Mouse (Mus musculus): Measurements from ENCODE around the gene Ptov1.

Ptov1 gene

GRCm38 (mm10) chr7:44814952-44815553 is 54.5 kb downstream of the Ptov1 start:
- no peak for DNase-seq (ENCODE audit: low read depth)

- peak; percentile 37 for DNase-seq (ENCODE audit: low read depth)
Measured at GRCm38 (mm10) chr7:44814423-44814822, 55.2 kb downstream of the Ptov1 start.

- DNase-seq (ENCODE audit: low read depth), result no peak
Measured at GRCm38 (mm10) chr7:44813985-44814384, 55.6 kb downstream of the Ptov1 start.

Data from NIH3T3 (cell line).